Mouse (Mus musculus) liver, embryonic 14.5 days (tissue): ENCODE measurements around the gene Fubp1.

Source experiments
- CTCF ChIP-seq: IDR thresholded peaks from 2 replicates; pipeline ENCODE4 v1.5.1; 2016; ENCODE audit warnings: antibody characterized with exemption, low read depth, control low read depth
- EP300 ChIP-seq: IDR thresholded peaks from 2 replicates; pipeline ENCODE4 v1.6.1; 2016; ENCODE audit warnings: antibody characterized with exemption, low read depth

DNA sequence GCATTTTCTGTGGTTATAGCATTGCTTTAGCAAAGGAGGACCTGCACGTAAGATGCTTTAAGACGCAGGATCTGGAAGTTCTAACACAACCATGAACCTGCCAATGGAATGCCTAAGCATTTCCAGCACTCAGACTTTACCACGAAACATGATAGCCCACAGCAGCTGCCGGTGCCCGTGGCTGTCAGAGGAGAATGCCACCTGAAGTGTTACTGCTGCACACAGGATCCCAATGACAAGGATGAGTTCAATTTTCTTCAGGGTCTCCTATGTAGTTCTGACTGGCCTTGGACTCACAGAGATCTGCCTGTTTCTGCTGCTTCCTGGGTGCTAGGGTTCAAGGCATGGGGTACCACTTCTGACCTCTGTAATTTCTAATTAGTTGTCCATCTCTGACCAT, 74.5 kb downstream of the Fubp1 start:
- TF ChIP-seq EP300 (no peak), CTCF (no peak)
